Mouse (Mus musculus) liver, adult (tissue): Measurements from ENCODE around the gene Phlpp1.
A peak's percentile ranks its signal among the peaks of the same experiment; 100 is the strongest.

Source experiments
- GATA4 ChIP-seq: IDR thresholded peaks from 2 replicates; pipeline ENCODE4 v1.6.1; 2014; ENCODE audit warnings: mild to moderate bottlenecking, low read length; ENCODE audit not compliant: insufficient replicate concordance

The Phlpp1 gene

DNA sequence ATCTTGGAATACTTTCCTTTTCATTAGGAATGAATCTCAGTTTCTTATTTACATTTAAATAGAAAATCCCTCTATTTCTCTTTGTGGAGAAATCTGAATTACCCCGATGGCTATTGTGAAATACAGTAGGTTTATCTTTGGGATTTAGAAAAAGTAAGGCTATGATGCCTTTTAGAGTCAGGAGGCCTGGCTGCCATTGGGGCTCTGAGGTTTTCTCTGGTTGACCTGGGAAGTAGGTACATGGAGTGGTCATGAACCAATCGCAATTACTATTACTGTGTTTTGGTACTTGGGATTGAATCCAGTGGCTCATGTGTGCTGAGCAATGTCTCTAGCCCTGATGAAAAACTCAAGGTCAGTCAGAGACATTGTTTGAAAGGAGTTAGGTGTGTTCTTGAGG lies 12.1 kb downstream of the Phlpp1 start:
- no peak for TF ChIP-seq GATA4

DNA sequence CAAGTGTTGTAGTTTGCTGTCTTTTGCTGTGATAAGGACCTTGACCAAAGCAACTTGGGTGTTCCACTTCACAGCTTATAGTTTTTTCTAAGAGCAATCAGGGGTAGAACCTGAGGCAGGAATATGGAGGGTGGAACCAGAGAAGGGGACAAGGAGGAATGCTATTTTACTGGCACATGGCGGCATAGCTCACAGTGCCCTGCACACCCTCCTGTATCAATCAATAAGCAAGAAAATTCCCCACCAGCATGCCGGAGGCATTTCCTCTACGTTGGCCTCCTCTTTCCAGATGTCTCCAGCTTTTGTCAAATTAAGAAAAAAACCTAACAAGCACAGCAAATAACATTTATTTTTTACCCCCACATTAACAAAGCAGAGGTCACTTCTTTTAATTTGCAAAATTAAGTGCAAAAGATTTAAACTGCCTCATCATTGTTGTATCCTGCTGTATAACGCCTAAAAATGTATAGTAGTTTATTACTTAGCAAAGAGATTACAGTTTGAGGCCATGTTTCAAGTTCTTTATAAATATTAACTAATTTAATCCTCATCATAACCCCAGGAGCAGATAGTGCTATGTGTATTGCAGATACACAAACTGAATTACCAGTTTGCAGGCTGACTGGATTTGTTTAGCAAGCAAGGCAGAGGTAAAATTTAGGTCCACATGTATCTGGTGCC lies 13.4 kb downstream of the Phlpp1 start:
- no peak for TF ChIP-seq GATA4

DNA sequence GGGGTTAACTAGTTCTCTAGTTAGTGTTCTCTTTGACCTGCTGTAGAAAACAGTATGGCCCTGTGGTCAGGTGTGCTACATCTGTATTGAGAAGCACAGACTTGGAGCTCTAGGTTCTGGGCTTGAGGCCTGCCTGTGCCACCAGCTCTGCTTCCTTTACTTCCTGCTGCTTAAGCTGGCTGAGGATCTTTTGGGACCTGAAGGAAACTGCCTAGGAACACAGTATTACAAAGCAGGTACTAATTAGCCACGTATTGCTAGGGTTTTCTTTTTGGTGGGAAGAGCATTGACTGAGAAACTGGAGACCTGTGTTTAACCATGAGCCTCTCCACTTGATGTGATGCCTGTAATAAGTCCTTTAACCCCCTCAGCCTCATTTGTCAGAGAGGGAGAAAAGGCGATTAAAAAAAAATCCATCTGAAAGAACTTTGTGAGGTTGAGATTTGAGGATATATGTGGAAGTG lies 13.9 kb downstream of the Phlpp1 start:
- TF ChIP-seq GATA4: no peak

DNA sequence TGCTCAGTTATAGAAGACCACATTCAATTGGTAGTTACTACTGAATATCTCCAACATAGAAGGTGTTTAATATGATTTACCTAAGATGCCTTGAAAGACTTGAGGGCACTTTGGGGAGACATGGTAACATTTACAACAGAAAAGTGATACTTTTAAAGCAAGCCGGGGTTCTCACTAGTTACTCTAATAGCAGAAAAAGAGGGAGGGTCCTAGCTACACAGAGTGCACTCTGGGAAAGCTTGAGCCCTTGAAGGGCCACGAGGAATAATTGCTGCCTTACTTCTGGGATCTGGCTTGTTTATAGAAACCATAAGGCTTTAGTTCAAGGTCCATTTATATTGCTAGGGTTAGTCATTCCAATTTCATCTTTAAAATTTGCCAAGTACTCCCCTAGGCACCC lies 14.5 kb downstream of the Phlpp1 start:
- no peak for TF ChIP-seq GATA4

DNA sequence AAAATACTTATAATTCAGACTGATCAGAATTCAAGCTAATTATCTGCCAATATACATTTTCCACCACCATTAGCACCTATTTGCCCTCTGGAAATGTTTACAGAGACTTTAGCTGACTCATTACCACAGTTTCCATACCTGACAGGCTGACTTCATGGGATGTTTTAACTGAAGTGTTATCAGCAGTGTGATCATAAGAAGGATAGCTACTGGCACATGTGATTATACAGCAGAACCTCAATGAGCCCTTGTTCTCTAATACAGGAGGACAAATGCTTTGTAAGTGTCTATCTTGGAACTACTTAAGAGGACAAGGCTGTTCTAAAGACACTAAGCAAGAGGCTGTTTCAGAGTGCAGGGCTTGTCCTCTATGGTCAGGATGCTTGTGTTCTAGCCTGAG lies 15.9 kb downstream of the Phlpp1 start:
- TF ChIP-seq GATA4: no peak

DNA sequence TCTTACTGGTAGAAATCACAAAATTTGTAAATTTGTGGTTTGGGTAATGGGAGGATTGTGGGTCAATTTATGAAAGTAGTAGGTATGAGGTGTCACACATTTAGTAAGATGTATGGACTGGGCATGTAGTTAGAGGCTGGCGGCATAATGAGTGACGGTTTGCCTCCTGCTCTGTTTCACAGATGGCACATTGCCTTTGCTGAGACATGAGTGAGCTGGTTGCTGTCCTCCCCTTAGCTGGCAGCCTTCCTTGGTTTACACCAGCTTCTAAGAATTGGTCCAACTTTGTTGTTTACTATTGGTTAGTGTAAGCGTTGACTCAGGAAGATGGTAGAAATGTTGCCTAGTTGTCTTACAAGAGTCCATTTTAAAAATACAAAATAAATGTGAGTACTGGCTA lies 17.2 kb downstream of the Phlpp1 start:
- no peak for TF ChIP-seq GATA4

DNA sequence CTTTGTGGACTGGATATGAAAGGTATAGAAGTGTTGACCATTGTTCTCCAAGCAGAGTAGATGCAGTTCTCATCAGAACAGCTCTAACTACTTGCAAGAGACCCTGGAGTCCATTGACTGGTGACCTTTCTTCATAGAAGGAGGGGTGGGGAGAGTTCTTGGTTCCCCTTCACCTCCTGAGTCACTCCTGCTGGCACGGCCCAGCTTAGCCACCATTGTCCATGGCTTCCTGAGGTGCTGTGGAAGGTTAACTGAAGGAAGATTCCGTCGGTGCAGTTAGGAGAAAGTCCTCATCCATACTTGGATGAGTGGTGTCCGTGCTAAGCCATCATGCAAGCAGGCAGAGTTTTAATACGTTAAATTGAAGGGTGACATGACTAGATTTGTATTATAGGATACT lies 17.8 kb downstream of the Phlpp1 start:
- TF ChIP-seq GATA4: no peak

DNA sequence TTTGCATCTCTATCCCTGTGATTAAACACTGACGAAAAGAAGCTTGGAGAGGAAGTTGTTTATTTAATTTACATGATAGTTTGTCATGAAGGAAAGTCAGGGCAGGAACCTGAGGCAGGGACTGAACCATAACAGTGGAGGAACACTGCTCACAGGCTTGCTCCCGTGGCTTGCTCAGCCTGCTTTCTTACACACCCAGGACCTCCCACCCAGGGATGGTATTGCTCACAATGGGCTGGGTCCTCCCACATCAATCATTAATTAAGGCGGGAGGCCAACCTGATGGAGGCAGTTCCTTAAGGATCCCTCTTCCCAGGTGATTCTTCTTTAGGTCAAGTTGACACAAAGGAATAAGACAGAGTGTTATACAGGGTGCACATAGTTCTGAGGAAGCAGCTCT lies 19.1 kb downstream of the Phlpp1 start:
- TF ChIP-seq GATA4: no peak

DNA sequence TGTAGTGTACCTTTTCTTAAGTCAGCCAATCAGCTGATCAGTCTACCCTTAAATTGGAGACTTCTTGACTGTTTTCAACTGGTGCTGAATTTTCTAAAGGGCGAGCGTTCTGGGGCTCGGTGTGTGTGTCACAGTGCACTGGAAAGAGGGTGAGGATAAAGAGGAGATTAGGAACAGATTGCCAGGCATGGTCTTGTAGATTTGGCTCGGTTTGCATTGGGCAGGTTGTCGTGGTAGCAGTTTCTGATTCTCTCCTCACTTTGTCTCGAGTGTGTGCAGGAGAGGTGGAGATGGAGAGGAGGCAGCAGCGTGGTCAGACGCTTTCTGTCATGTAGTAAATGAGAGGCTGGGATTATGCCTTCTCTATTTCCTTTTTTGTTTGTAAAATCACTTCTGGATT lies 20.3 kb downstream of the Phlpp1 start:
- no peak for TF ChIP-seq GATA4

DNA sequence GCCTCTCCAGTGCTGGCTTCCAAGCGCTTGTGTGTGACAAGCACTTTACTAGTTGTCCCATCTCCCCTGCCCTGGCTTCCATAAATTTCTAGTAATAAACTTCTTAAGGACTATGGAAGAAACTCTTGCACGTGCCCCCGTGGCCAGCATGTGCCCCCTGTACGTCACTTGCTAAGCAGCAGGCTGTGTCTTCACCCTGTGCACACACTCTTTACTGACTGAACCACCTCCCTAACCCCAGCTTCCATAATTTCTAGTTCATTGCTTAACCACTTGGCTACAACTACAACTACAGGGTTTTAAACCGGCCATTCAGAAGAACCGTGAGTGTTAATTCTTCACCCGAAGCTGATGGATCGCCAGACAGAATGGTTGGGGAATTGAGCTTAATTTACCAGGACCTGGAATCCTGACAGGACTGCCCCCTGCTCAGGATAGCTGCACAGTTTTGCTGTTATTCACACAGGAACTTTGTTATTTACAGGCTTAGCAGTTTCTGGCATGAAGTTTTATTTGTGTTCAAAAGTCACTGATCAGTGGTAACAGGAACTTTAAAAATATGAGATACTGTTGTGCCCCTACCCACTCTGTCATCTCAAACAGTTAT lies 21.4 kb downstream of the Phlpp1 start:
- no peak for TF ChIP-seq GATA4

DNA sequence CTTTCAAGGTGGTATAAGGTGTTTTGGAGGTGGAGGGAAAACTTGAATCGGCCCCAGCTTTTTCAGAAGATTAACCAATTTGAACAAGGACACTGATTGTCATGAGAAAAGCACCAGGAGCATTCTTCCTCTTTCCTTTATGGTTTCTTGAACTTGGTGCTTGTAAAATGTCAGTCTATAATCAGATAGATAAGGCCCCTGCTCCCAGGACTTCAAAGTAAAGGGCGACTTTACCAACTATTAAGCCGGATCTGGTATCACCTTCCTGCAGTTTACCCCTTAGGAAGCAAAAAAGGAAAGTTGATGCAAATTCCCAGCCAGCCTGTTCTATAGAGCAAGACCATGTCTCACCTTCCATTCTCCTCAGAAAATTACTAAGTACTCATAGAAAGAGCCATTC lies 21.9 kb downstream of the Phlpp1 start:
- TF ChIP-seq GATA4: no peak

DNA sequence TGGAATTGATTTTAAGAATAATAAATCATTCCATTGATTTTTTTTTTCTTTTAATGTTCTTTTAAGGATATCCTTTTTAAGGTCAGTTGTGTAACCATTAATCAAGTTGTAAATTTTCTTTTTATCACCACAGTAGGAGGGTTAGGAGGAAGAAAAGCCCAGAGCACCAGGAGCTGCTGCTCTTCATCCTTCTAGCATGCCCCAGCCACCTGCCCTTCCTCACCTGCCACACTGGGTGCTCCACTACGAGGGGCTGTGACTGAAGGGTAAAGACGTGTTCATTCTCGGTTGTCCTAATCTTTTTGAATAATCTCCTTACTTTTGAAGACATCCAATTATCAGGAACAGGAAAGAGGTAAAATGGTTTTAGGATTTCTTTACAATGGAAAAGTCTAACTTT lies 22.7 kb downstream of the Phlpp1 start:
- no peak for TF ChIP-seq GATA4

DNA sequence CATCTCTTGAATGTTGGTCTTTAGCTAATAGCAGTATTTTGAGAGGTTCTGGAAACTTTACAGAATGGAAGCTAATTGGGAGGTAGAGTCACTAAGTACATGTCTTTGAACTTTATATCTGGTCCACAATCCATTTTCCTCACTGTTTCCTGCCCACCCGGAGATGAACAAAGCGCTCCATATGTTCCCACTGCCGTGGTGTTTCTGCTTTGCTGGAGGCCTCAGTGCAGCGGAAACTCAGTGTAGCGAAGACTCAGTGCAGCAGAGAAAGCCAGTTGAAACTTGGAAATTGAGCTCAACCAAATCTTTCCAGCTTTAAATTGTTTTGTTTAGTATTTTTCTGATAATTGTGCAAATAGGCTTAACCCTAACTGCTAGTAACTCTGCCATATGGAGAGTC lies 26.4 kb downstream of the Phlpp1 start:
- no peak for TF ChIP-seq GATA4

DNA sequence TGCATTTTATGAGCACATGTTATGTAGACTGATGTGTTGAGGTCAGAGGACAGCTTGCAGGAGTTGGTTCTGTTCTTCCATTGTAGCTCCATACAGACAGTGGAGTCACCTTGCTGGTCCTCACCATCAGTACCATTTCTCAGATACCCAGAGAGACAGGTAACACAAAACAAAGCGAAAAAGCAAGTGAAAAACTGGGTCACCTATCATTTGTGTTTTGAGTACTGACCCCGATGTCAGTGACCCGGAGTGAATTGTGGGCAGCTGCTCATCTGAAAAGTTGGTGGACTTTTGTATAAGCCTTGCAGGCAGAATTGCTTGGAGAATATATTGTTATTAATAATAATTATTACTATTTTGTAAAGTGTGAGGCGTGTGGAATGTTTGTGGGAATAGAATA lies 27.6 kb downstream of the Phlpp1 start:
- TF ChIP-seq GATA4: no peak

DNA sequence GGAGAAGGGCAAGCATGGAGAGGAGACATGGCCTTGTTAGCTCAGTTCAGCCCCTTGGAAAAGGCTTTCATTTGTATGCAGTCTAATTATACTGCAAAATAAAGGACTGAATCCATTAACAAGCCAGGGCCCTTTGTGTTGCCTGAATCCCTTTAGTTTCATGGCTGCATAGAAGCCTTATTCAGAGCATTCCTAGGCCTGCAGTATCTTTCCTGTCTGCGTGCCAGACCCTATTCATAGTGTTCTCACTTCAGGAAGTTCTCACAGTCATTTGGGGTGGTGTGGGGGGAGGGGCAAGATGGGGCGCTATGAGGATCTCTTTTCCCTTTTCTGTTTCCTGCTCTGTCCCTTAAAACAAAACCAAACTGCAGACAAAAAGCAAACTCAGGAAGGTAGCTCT lies 28.1 kb downstream of the Phlpp1 start:
- peak; percentile 65; the same call in 1 of the 2 replicates for TF ChIP-seq GATA4

DNA sequence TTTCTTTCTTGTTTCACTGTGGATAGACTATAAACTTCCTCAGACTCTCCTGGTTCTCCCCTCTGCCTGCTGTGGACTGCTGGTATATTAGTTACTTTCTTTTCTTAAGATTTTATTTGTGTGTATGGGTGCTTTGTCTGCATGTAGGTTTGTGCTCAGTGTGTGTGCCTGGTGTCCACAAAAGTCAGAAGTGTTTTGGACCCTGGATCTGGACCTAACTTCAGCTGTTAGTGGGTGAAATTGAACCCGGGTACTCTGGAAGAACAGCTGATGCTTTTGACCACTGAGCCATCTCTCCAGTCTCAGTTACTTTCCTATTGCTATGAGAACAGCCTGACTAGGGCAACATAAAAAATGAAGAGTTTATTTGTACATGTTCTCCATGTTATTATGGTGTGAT lies 29.5 kb downstream of the Phlpp1 start:
- no peak for TF ChIP-seq GATA4

DNA sequence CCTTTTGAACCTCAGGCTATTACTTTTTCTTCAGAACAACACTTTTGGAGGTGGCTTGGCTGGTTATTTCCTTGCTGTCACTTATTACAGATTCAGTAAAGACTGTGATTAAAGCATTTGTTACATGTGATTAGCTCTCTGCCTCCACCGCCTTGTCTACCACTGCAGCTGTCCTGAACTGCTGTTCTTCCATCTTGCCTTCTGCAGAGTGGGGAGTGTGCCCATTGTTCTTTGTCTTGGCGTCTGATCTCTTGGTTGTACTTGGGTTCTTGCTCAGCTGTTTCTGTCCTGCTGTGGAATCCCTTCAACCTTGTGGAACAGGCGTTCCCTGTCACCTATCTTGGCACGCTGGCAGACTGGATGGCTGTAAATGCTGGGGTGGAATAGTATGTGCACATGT lies 30.4 kb downstream of the Phlpp1 start:
- no peak for TF ChIP-seq GATA4
